Mouse (Mus musculus) G1E (cell line): Measurements from ENCODE around the gene Topors. TPM values are rescaled to one million over a fixed set of nuclear protein-coding genes. Genes with fewer than 3 reads are reported as not detected.

Experiments
- ATAC-seq: 2 replicates; pipeline ENCODE4 v1.8.0; 2016; ENCODE audit warnings: mild to moderate bottlenecking; ENCODE audit not compliant: insufficient number of reproducible peaks, poor library complexity, low FRiP score, severe bottlenecking; ENCODE audit errors: extremely low read depth
- DNase-seq: peaks from one replicate; pipeline ENCODE4 v3.0.0; 2012; ENCODE audit warnings: low spot score
- H3K27me3 ChIP-seq: 2 replicates; pipeline ENCODE4 v1.6.1; 2012; ENCODE audit warnings: mild to moderate bottlenecking, low read length, inconsistent platforms; ENCODE audit not compliant: insufficient read depth
- H3K36me3 ChIP-seq: replicated peaks from 2 replicates; pipeline ENCODE3; 2012; ENCODE audit warnings: mild to moderate bottlenecking, inconsistent platforms
- H3K4me1 ChIP-seq: 2 replicates; pipeline ENCODE4 v1.6.1; 2012; ENCODE audit warnings: low read depth, low read length, inconsistent platforms, mixed read lengths; ENCODE audit not compliant: insufficient read depth
- H3K4me3 ChIP-seq: 2 replicates; pipeline ENCODE4 v1.5.1; 2012; ENCODE audit warnings: low read depth, mild to moderate bottlenecking, inconsistent platforms, low read length, moderate library complexity, mixed read lengths
- H3K9me3 ChIP-seq: replicated peaks from 2 replicates; pipeline ENCODE4 v1.6.1; 2012; ENCODE audit warnings: inconsistent platforms
- CTCF ChIP-seq: IDR thresholded peaks from 2 replicates; pipeline ENCODE4 v1.5.1; 2012; ENCODE audit warnings: low read depth, low read length, inconsistent platforms, mixed read lengths
- GATA1 ChIP-seq: IDR thresholded peaks from 2 replicates; pipeline ENCODE4 v1.6.1; 2012; ENCODE audit warnings: borderline replicate concordance, low read length, inconsistent platforms, mixed read lengths
- GATA2 ChIP-seq: IDR thresholded peaks from 2 replicates; pipeline ENCODE4 v1.6.1; 2012; ENCODE audit warnings: low read depth, low read length, inconsistent platforms, borderline replicate concordance
- POLR2AphosphoS5 ChIP-seq: IDR thresholded peaks from 2 replicates; pipeline ENCODE4 v1.6.1; 2012; ENCODE audit warnings: low read depth, low read length, inconsistent platforms; ENCODE audit not compliant: insufficient replicate concordance
- TAL1 ChIP-seq: conservative IDR thresholded peaks from 2 replicates; pipeline ENCODE4 v1.6.1; 2012; ENCODE audit warnings: low read depth, low read length, inconsistent platforms, mixed read lengths
- polyA plus RNA-seq: library from polyadenylated mRNA; stranded (reverse); fragments of >175 nt; gene quantifications from 2 replicates; pipeline ENCODE4 v1.2.3, GENCODE M21; 2012
- total RNA-seq, 2 experiments: library from RNA; stranded (forward) in 1 of 2; stranded (reverse) in 1 of 2; fragments of 200-1000 nt in 1 of 2; fragments of >200 nt in 1 of 2; fragmentation: Nextera tagmentation in 1 of 2; gene quantifications; 2 replicates each; pipeline ENCODE4 v1.2.3; 2014 to 2017

The Topors gene
- total and polyA plus RNA-seq, 3 experiments: 9.9 to 59.3 (median 40.4) TPM

DNA sequence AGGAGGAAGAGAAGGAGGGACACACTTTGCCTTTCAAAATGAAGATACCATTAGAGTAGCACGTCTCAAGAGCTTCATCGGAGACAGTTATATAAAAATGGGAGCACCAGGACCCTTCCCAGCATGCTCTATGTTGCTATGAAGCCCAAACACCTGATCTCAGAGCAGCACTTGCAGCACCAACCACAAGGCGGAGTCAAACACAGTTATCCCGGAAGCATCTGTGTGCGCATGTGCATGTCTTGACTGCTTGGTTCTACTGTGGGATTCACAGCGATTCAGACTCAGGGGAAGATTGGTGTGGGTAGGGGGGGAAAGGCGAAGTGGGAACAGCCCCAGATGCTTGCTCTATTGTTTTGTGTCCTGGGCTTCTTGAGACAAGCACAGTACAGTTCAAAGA lies 51.3 kb downstream of the Topors start:
- H3K36me3 ChIP-seq: no peaks in the 10 kb centered on the region
- TF ChIP-seq CTCF: peak; percentile 45; the same call in 1 of the 2 replicates
- TF ChIP-seq GATA2: no peak
- 0 out of 2 replicates have a peak, but pooled peaks have one; percentile 68 for ATAC-seq
- peaks cover 12% of the 10 kb centered on the region for H3K4me1 ChIP-seq
- H3K4me3 ChIP-seq: no peak overlapping the region
- H3K27me3 ChIP-seq: peaks cover 14% of the 10 kb centered on the region
- H3K9me3 ChIP-seq: no peaks in the 10 kb centered on the region
- peak; percentile 15 for DNase-seq

DNA sequence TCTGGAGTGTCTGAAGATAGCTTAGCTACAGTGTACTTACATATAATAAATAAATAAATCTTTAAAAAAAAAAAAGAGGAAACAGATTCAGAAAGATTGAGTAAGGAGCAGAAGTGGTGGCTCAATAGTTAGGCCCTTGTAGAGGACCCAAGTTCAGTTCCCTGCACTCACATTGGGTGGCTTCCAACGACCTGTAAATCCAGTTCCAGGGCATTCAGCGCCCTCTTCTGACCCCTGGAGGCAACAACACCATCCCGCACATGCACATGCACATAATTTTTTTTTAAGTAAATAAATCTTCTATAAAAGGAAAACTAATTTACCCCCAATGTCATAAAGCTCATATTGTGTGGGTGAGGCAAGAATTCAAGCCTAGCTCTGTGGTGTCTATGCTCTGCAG lies 51.7 kb downstream of the Topors start:
- Histone ChIP-seq H3K27me3 (peaks cover 14% of the 10 kb centered on the region), H3K9me3 (no peaks in the 10 kb centered on the region), H3K4me3 (no peak overlapping the region), H3K4me1 (peaks cover 12% of the 10 kb centered on the region), H3K36me3 (no peaks in the 10 kb centered on the region)
- TF ChIP-seq TAL1 (no peak), GATA1 (no peak)
- ATAC-seq: no peak
- no peak for DNase-seq

DNA sequence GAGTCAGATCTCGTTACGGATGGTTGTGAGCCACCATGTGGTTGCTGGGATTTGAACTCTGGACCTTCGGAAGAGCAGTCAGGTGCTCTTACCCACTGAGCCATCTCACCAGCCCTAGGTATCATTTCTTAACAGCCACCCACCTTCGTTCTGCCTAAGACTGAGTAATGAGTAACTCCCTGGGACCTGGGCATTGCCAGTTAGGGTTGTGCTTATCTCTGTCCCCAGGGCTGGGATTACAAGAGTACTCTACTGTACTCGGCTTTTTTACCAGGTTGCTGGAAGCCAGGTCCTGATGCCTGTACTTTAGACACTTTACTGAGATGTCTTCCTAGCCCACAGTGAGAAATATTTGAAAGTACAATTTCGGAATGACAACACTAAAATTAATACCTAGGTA lies 57.5 kb downstream of the Topors start:
- H3K4me3 ChIP-seq: no peak overlapping the region
- DNase-seq (no peak), ATAC-seq (no peak)
- 0 out of 2 replicates have a peak, but pooled peaks cover 3% of the 10 kb centered on the region for H3K27me3 ChIP-seq
- TF ChIP-seq GATA1 (no peak), TAL1 (no peak), POLR2AphosphoS5 (no peak), GATA2 (no peak), CTCF (no peak)
- no peaks in the 10 kb centered on the region for H3K9me3 ChIP-seq
- peaks cover 3% of the 10 kb centered on the region; the same call in 1 of the 2 replicates for H3K4me1 ChIP-seq
- peaks cover 2% of the 10 kb centered on the region for H3K36me3 ChIP-seq

Other genes starting within 250 kb of the Topors start
- 133 and 144 TPM in 2 replicates for gene Aco1, start 126.8 kb downstream of the Topors start, total RNA-seq (2014; fragmentation: Nextera tagmentation)
- gene Aco1, start 126.8 kb downstream of the Topors start, total RNA-seq (2017): 119 and 120 TPM in 2 replicates
- gene Aco1, start 126.8 kb downstream of the Topors start, polyA plus RNA-seq: 28.4 and 34.1 TPM in 2 replicates
- 26.6 and 29.2 TPM in 2 replicates for gene Ddx58, start 30.0 kb downstream of the Topors start, total RNA-seq (2014; fragmentation: Nextera tagmentation)
- gene Ddx58, start 30.0 kb downstream of the Topors start, total RNA-seq (2017): 14.1 and 16.1 TPM in 2 replicates
- 0.43 and 0.68 TPM in 2 replicates for gene Ddx58, start 30.0 kb downstream of the Topors start, polyA plus RNA-seq
- 8.5 and 9.9 TPM in 2 replicates for gene Smim27, start 271 bp downstream of the Topors start, total RNA-seq (2014; fragmentation: Nextera tagmentation)
- 9.2 and 13.4 TPM in 2 replicates for gene Smim27, start 271 bp downstream of the Topors start, total RNA-seq (2017)
- gene Smim27, start 271 bp downstream of the Topors start, polyA plus RNA-seq: 14.1 and 18.2 TPM in 2 replicates
- 31.5 and 37.4 TPM in 2 replicates for gene Ndufb6, start 9.6 kb upstream of the Topors start, total RNA-seq (2014; fragmentation: Nextera tagmentation)
- 82.0 and 91.4 TPM in 2 replicates for gene Ndufb6, start 9.6 kb upstream of the Topors start, total RNA-seq (2017)
- 176 and 177 TPM in 2 replicates for gene Ndufb6, start 9.6 kb upstream of the Topors start, polyA plus RNA-seq
- not detected in 2 replicates for gene Tmem215, start 202.3 kb upstream of the Topors start, total RNA-seq (2014; fragmentation: Nextera tagmentation)
- gene Tmem215, start 202.3 kb upstream of the Topors start, total RNA-seq (2017): 0.06 and 0.16 TPM in 2 replicates
- gene Tmem215, start 202.3 kb upstream of the Topors start, polyA plus RNA-seq: not detected in 2 replicates